Mouse (Mus musculus) liver, embryonic 14.5 days (tissue): ENCODE measurements at regions not wholly inside any gene's neighbourhood (a gene's known extent, or its start where the extent isn't known, plus 50 kb on each side); places are given as distances from the start of the nearest gene placed in this dataset.

Experiments used
- ATAC-seq: fragments of 200-750 bp; cut with Nextera tagmentation; 2 replicates; pipeline ENCODE4 v1.8.0; 2017; ENCODE audit warnings: moderate number of reproducible peaks, mild to moderate bottlenecking, moderate library complexity; ENCODE audit not compliant: insufficient read depth
- DNase-seq, 3 experiments: peaks; one replicate each; pipeline ENCODE4 v3.0.0-alpha.2; 2012 to 2013; ENCODE audit warnings: low read depth in 3 of 3, low spot score in 3 of 3
- H3K27ac ChIP-seq: fragments of 300-500 bp; sonication (generic); 2 replicates; pipeline ENCODE4 v1.5.1; 2014; ENCODE audit warnings: moderate library complexity, mild to moderate bottlenecking, control low read depth, inconsistent platforms
- H3K27me3 ChIP-seq: fragments of 300-500 bp; sonication (generic); 2 replicates; pipeline ENCODE4 v1.6.1; 2014; ENCODE audit warnings: mild to moderate bottlenecking, low read length, moderate library complexity; ENCODE audit not compliant: control insufficient read depth, insufficient read depth
- H3K36me3 ChIP-seq: fragments of 300-500 bp; sonication (generic); replicated peaks from 2 replicates; pipeline ENCODE4 v1.6.1; 2014; ENCODE audit warnings: low read depth; ENCODE audit not compliant: control insufficient read depth, insufficient read depth
- H3K4me1 ChIP-seq, 2 experiments: fragments of 200-500 bp in 1 of 2; fragments of 300-500 bp in 1 of 2; sonication (generic) in 1 of 2; replicated peaks; 2 replicates each; pipeline ENCODE4 v1.6.1; 2012 to 2014; ENCODE audit warnings: antibody characterized with exemption in 1 of 2, inconsistent platforms in 1 of 2, low read length in 1 of 2; ENCODE audit not compliant: control insufficient read depth in 2 of 2, insufficient read depth in 2 of 2
- H3K4me2 ChIP-seq: fragments of 300-500 bp; sonication (generic); 2 replicates; pipeline ENCODE4 v1.6.1; 2014; ENCODE audit warnings: low read depth, mild to moderate bottlenecking, control low read depth, moderate library complexity
- H3K4me3 ChIP-seq, 2 experiments: fragments of 200-500 bp in 1 of 2; fragments of 300-500 bp in 1 of 2; sonication (generic) in 1 of 2; 2 replicates each; pipeline ENCODE4 v1.5.1; 2012 to 2014; ENCODE audit warnings: low read depth in 2 of 2, low read length in 2 of 2, mild to moderate bottlenecking in 2 of 2, control low read depth in 1 of 2, inconsistent platforms in 1 of 2, moderate library complexity in 1 of 2; ENCODE audit not compliant: insufficient read depth in 1 of 2
- H3K9ac ChIP-seq: fragments of 300-500 bp; sonication (generic); replicated peaks from 2 replicates; pipeline ENCODE4 v1.6.1; 2014; ENCODE audit warnings: mild to moderate bottlenecking, control low read depth, moderate library complexity
- H3K9me3 ChIP-seq: fragments of 300-500 bp; sonication (generic); 2 replicates; pipeline ENCODE4 v1.6.1; 2016; ENCODE audit warnings: low read length, mixed read lengths; ENCODE audit not compliant: control insufficient read depth
- CTCF ChIP-seq: IDR thresholded peaks from 2 replicates; pipeline ENCODE4 v1.5.1; 2016; ENCODE audit warnings: antibody characterized with exemption, low read depth, control low read depth
- EP300 ChIP-seq: IDR thresholded peaks from 2 replicates; pipeline ENCODE4 v1.6.1; 2016; ENCODE audit warnings: antibody characterized with exemption, low read depth
- WGBS: fragments of 180-500 bp; shearing (Covaris S2); extraction: QIAGEN DNeasy Blood & Tissue Kit; methylation state at CpG from one replicate; pipeline ENCODE4 v1.1.7; 2014; ENCODE audit not compliant: insufficient replicate concordance; 5-methylcytosine and 5-hydroxymethylcytosine counted together

DNA sequence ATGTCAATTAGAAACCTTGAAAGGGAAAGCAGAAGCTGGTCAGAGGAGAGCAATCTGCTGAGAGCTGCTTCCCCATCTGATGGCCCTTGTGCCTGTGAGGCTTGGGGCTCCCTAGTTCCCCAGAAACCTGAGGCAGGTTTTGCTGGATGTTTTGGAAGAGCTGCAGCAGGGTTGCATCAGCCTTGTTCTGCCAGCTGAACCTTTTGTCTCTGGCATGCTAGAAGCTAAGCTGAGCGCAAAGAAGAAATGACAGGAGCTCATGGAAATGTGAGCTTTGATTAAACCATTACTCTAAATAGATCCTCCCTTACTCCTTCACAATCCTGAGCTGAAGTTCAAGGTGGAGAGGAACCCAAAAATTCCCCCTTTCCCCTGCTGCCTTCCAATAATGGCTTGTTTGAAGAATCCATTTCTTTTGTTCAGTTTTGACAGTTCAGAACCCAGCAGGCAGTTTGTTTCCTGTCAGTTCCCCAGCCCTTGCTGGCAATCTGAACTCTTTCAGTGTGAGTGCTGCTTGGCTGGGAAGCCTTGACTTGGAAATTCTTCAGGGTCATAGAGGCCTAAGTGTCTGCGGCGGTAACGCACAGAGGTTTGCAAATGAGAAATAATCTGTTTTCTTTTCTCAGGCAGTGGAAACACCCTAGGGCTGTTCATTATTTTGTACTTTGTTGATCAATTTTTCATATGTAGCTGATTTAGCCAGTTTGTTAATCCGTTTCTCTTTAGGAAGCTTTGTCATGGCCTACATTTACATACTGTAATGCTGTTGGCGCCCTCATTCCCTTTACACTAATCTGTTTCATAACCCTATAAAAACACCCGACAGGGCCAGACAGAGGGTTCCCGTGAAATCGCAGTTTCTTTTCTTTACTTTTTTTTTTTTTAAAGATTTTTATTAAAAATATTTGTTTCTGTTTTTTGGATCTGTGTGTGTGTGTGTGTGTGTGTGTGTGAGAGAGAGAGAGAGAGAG is 493.9 kb downstream of the Otol1 start:
- DNase-seq = no peak
- Histone ChIP-seq H3K4me3 (no peak overlapping the region), H3K9me3 (no peaks in the 10 kb centered on the region), H3K27me3 (no peaks in the 10 kb centered on the region), H3K4me2 (no peak overlapping the region), H3K9ac (no peak overlapping the region), H3K36me3 (no peaks in the 10 kb centered on the region), H3K4me1 (no peaks in the 10 kb centered on the region), H3K27ac (no peak overlapping the region)
- TF ChIP-seq EP300 = no peak
- TF ChIP-seq CTCF = no peak
- no peak for ATAC-seq
- WGBS = 69% methylated on average over 9 of the region's 9 CpGs

DNA sequence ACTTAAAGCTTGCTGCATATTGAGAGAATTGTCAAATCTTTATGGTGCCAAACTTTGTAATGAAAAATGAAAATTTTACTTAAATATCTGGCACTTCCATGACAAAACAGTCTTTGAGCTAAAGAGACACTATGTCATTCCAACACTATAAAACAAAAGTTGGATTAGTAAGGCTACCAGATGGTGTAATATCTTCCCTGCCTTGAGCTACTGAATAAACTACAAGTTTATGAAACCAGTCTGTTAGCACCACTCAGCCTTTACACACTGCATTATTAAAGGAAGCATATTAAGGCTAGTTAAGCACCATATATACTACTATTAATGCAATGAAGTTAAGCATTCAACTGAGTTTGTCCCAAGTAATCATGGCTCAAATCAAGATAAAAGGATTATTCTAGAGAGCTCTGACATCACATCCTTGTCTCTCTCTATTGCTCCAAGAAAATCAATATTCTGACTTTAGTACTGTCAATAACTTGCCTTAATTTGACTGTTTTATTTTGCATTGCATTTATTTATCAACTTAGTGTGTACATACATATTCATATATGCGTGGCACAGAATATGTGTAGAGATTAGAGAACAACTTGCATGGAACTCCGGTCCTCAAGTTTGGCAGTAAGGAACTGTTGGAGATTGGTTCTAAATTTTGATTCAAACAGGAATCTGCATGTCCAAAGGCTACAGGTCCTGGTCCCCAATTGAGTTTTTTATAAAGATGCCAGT is 526.3 kb downstream of the Otol1 start:
- Histone ChIP-seq H3K4me2 (no peak overlapping the region), H3K9ac (no peak overlapping the region), H3K27me3 (no peaks in the 10 kb centered on the region), H3K36me3 (no peaks in the 10 kb centered on the region), H3K4me3 (no peak overlapping the region), H3K9me3 (no peaks in the 10 kb centered on the region), H3K4me1 (no peaks in the 10 kb centered on the region), H3K27ac (no peak overlapping the region)
- ATAC-seq (no peak), DNase-seq (no peak)
- WGBS = 68% methylated on average over 2 of the region's 2 CpGs
- TF ChIP-seq EP300 (no peak), CTCF (no peak)

DNA sequence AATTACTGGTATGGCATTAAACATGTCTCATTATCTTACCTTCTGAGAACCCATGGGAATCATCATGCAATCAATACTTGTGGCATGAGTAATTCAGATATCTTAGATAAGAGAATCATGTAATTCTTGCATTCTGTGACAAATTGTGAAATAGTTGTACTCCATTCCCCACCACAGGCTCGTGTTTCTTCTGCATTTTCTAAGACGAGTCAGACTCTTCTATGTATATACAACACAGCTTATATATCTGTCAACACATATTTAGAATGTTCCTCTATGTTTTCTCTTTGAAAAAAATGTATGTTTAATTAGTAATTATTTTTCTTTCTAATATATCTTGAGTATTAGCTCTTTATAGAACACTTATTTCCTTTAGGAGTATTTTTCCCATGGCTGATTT is 527.7 kb downstream of the Otol1 start:
- Histone ChIP-seq H3K36me3 (no peaks in the 10 kb centered on the region), H3K9me3 (no peaks in the 10 kb centered on the region), H3K4me1 (no peaks in the 10 kb centered on the region), H3K4me3 (no peak overlapping the region), H3K27ac (no peak overlapping the region), H3K9ac (no peak overlapping the region), H3K4me2 (no peak overlapping the region), H3K27me3 (no peaks in the 10 kb centered on the region)
- DNase-seq (no peak), ATAC-seq (no peak)
- 55% methylated on average over 2 of the region's 2 CpGs for WGBS
- TF ChIP-seq EP300 (no peak), CTCF (no peak)

DNA sequence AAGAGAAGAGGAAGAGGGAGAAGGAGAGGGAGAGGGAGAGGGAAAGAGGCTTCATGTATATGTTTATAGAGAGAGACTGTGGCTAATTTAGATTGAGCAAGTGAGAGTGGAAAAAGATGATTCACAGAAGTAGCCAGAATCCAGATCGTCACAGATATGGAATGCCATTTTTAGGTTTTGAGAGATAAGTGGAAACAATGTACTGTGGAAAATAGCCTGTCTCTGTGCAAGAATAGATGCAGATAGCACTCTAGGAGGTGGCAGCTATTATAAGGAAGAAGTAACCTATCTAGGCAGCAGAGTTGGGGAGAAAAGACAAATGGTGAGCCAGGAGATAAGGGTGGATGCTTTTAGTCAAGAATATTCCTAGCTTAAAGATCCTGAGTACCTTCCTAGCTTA is 536.5 kb downstream of the Otol1 start:
- no peaks in the 10 kb centered on the region for H3K27me3 ChIP-seq
- DNase-seq (no peak), ATAC-seq (no peak)
- H3K36me3 ChIP-seq = no peaks in the 10 kb centered on the region
- H3K4me3 ChIP-seq = no peak overlapping the region
- TF ChIP-seq CTCF (no peak), EP300 (no peak)
- H3K4me1 ChIP-seq = no peaks in the 10 kb centered on the region
- WGBS = 65% methylated on average over 1 of the region's 1 CpGs
- H3K9ac ChIP-seq = no peak overlapping the region
- H3K4me2 ChIP-seq = no peak overlapping the region
- H3K9me3 ChIP-seq = no peaks in the 10 kb centered on the region
- H3K27ac ChIP-seq = no peak overlapping the region

DNA sequence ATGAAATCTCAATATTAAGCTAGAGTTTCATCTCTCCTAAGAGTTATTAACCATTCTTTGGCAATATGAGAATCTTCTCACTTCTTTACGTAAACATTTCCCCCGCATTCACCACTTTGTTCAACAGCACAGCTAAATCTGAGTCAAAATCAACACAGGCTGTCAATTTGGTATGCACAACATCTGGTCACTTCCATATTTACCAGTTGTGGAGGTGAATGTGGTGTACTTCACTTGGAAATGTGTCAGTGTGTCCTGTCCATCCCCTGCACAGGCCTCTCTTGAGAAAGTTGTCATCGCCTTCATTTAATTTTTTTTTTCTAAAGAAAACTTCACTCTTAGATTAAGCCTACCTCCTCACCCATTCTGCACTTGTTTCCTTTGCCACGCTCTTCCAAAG is 550.4 kb downstream of the Otol1 start:
- Histone ChIP-seq H3K4me3 (no peak overlapping the region), H3K27ac (no peak overlapping the region), H3K27me3 (no peaks in the 10 kb centered on the region), H3K36me3 (no peaks in the 10 kb centered on the region), H3K9ac (no peak overlapping the region), H3K4me1 (no peaks in the 10 kb centered on the region), H3K9me3 (no peaks in the 10 kb centered on the region), H3K4me2 (no peak overlapping the region)
- TF ChIP-seq CTCF = no peak
- TF ChIP-seq EP300 = no peak
- WGBS = 68% methylated on average over 4 of the region's 4 CpGs
- no peak for DNase-seq
- no peak for ATAC-seq
